Mouse (Mus musculus) liver, postnatal 0 days (tissue): ENCODE measurements at regions not wholly inside any gene's neighbourhood (a gene's known extent, or its start where the extent isn't known, plus 50 kb on each side); places are given as distances from the start of the nearest gene placed in this dataset.
A peak's percentile ranks its signal among the peaks of the same experiment; 100 is the strongest.

ENCODE experiments used
- ATAC-seq: fragments of 200-750 bp; cut with Nextera tagmentation; 2 replicates; pipeline ENCODE4 v1.8.0; 2017; ENCODE audit warnings: mild to moderate bottlenecking, moderate library complexity
- DNase-seq: peaks from one replicate; pipeline ENCODE4 v3.0.0-alpha.2; 2016
- H3K27ac ChIP-seq: fragments of 300-500 bp; sonication (generic); 2 replicates; pipeline ENCODE4 v1.5.1; 2014; ENCODE audit warnings: antibody characterized with exemption, moderate library complexity, mild to moderate bottlenecking, low read depth
- H3K27me3 ChIP-seq: fragments of 300-500 bp; sonication (generic); 2 replicates; pipeline ENCODE4 v1.6.1; 2014; ENCODE audit warnings: low read length, control low read depth, mixed read lengths; ENCODE audit not compliant: insufficient read depth
- H3K36me3 ChIP-seq: fragments of 300-500 bp; sonication (generic); replicated peaks from 2 replicates; pipeline ENCODE4 v1.6.1; 2014; ENCODE audit warnings: mild to moderate bottlenecking, control low read depth, low read length, moderate library complexity, mixed read lengths; ENCODE audit not compliant: insufficient read depth
- H3K4me1 ChIP-seq: fragments of 300-500 bp; sonication (generic); 2 replicates; pipeline ENCODE4 v1.6.1; 2014; ENCODE audit warnings: antibody characterized with exemption, mild to moderate bottlenecking, control low read depth; ENCODE audit not compliant: insufficient read depth
- H3K4me2 ChIP-seq: fragments of 300-500 bp; sonication (generic); 2 replicates; pipeline ENCODE4 v1.6.1; 2014; ENCODE audit warnings: low read depth, mild to moderate bottlenecking, low read length, moderate library complexity, mixed read lengths
- H3K4me3 ChIP-seq: fragments of 300-500 bp; sonication (generic); 2 replicates; pipeline ENCODE4 v1.5.1; 2014; ENCODE audit warnings: low read depth, low read length
- H3K9ac ChIP-seq: fragments of 300-500 bp; sonication (generic); replicated peaks from 2 replicates; pipeline ENCODE4 v1.6.1; 2014; ENCODE audit warnings: mild to moderate bottlenecking, moderate library complexity
- H3K9me3 ChIP-seq: fragments of 300-500 bp; sonication (generic); 2 replicates; pipeline ENCODE4 v1.6.1; 2016; ENCODE audit warnings: mild to moderate bottlenecking, control low read depth, low read length, mixed read lengths
- CTCF ChIP-seq: sonication (generic); IDR thresholded peaks from 2 replicates; pipeline ENCODE4 v1.5.1; 2016; ENCODE audit warnings: antibody characterized with exemption, low read depth
- EP300 ChIP-seq: IDR thresholded peaks from 2 replicates; pipeline ENCODE4 v1.6.1; 2016; ENCODE audit warnings: antibody characterized with exemption, low read depth, mild to moderate bottlenecking
- WGBS: fragments of 180-500 bp; shearing (Covaris S2); extraction: QIAGEN DNeasy Blood & Tissue Kit; methylation state at CpG from one replicate; pipeline ENCODE4 v1.1.7; 2014; ENCODE audit not compliant: insufficient replicate concordance; 5-methylcytosine and 5-hydroxymethylcytosine counted together

DNA sequence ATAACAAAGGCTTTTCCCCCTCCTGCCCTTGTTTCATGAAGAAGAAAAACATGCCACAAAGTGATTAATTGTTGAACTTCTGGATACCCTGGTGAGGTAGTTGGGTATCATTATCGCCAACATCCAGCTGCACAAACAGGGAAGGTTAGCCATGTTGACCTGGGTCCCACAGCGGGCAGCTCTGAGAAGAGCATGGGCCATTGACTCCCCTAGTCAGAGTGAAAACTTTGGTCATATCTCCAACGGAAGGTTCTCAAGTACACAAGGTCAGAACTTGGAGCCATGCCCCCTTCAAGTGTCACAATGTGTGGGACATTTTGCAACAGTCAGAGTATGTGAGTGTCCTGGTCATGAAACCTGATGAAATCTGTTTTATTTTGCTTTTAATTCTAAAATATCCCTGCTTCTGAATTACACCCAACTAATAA is 159.9 kb downstream of the Spata18 start:
- Histone ChIP-seq H3K4me3 (no peak overlapping the region), H3K27me3 (no peaks in the 10 kb centered on the region), H3K27ac (no peak overlapping the region), H3K9me3 (no peaks in the 10 kb centered on the region), H3K36me3 (no peaks in the 10 kb centered on the region), H3K9ac (no peak overlapping the region), H3K4me1 (no peaks in the 10 kb centered on the region), H3K4me2 (no peak overlapping the region)
- no peak for DNase-seq
- no peak for ATAC-seq
- TF ChIP-seq EP300: no peak
- TF ChIP-seq CTCF: no peak
- 63% methylated on average over 3 of the region's 3 CpGs for WGBS

DNA sequence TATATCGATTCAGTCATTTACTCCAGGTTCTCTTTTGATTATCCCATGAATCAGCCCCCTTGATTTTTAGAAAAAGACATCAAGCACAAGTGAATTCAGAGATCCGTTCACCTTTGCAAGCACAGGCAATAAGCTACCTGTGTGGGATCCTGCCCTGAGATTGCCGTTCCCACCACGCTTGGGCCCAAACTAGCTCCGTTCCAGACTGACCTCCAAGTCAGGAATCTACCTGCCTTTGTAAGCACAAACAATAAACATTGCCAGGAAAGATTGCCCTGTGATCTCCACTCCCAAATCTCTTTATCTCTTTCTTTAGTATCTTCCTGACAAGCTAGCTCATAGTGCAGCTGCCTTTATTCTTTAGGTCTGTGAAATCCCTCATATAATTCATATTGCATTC is 164.6 kb downstream of the Spata18 start:
- Histone ChIP-seq H3K27me3 (no peaks in the 10 kb centered on the region), H3K4me3 (no peak overlapping the region), H3K9me3 (no peaks in the 10 kb centered on the region), H3K9ac (no peak overlapping the region), H3K4me1 (no peaks in the 10 kb centered on the region), H3K4me2 (no peak overlapping the region), H3K27ac (no peak overlapping the region), H3K36me3 (no peaks in the 10 kb centered on the region)
- ATAC-seq (no peak), DNase-seq (no peak)
- TF ChIP-seq EP300 (no peak), CTCF (no peak)
- 78% methylated on average over 5 of the region's 5 CpGs for WGBS

DNA sequence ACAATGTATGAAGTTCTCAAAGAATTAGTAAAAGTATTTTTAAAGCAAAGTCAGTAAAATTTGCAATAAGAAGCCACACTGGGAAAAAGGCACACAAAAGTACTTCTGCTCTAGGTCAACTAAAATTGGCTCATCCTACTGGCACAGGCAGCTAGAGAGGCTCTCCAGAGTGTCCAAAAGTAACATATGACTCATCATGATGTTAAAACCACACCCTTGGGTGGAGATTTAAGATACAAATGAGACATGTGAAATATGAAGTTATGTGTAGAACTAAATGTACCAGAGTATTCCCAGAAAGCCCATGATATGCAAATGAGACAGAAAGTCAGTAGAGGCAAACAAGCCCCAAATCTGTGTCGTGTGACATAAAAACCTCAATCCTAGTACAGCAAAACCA is 166.0 kb downstream of the Spata18 start:
- Histone ChIP-seq H3K36me3 (no peaks in the 10 kb centered on the region), H3K9me3 (no peaks in the 10 kb centered on the region), H3K4me3 (no peak overlapping the region), H3K27me3 (no peaks in the 10 kb centered on the region), H3K27ac (no peak overlapping the region), H3K4me1 (no peaks in the 10 kb centered on the region), H3K4me2 (no peak overlapping the region), H3K9ac (no peak overlapping the region)
- WGBS: 76% methylated on average over 1 of the region's 1 CpGs
- TF ChIP-seq EP300 (peak; percentile 54), CTCF (no peak)
- ATAC-seq (no peak), DNase-seq (no peak)

DNA sequence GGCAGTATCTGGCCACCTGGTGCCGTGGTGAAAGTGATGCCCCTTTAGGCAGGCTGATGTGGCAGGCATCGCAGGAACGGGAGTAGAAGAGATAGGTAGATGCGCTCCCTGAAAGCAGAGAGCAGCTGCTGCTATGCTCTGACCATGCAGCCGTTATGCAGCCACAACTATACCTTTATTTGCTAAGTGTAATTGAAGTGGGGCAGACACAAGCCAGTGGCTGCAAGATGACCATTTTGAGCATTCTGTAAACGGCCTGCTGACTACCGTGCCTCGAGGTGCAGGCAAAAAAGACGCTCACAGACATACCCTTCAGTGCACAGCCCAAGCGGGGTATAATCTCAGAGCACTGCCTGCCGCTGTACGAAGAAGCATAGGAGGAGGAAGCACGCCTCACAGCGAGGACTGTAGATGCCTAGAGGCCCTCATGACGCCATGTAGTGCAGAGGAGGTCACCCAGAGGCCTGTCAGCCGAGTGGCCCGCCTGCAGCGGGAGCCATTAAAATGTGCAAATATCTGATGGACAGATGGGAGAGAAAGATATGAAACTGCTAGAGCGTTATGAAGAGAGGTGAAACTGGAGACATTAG is 170.9 kb downstream of the Spata18 start:
- Histone ChIP-seq H3K27ac (no peak overlapping the region), H3K4me2 (no peak overlapping the region), H3K4me3 (no peak overlapping the region), H3K9me3 (no peaks in the 10 kb centered on the region), H3K4me1 (no peaks in the 10 kb centered on the region), H3K36me3 (no peaks in the 10 kb centered on the region), H3K27me3 (no peaks in the 10 kb centered on the region), H3K9ac (no peak overlapping the region)
- ATAC-seq: no peak
- 73% methylated on average over 19 of the region's 19 CpGs for WGBS
- TF ChIP-seq EP300: no peak
- TF ChIP-seq CTCF: no peak
- DNase-seq: no peak

DNA sequence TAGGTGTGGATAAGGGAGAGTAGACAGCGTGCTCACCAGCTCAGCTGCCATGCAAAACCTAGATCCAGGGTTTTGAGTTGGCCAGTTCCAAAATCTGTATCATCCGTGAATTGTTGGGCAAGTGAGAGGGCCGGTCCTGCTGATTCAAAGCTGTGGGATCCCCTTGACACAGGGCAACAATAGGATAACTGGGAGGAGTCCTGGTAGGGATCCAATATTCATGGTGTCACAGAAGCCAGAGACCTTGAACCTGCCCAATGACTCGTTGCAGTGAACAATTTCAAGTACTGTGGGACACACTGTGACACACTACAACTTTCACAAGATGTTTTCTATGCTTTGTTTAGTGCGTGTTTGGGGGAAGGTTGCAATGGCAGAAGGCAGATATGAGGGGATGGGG is 172.2 kb downstream of the Spata18 start:
- no peak overlapping the region for H3K9ac ChIP-seq
- WGBS: 71% methylated on average over 5 of the region's 5 CpGs
- DNase-seq (no peak), ATAC-seq (peak; percentile 36; the same call in 1 of the 2 replicates)
- H3K27ac ChIP-seq: no peak overlapping the region
- no peaks in the 10 kb centered on the region for H3K4me1 ChIP-seq
- no peaks in the 10 kb centered on the region for H3K9me3 ChIP-seq
- no peak overlapping the region for H3K4me3 ChIP-seq
- TF ChIP-seq EP300 (no peak), CTCF (no peak)
- H3K36me3 ChIP-seq: no peaks in the 10 kb centered on the region
- H3K4me2 ChIP-seq: no peak overlapping the region
- H3K27me3 ChIP-seq: no peaks in the 10 kb centered on the region

DNA sequence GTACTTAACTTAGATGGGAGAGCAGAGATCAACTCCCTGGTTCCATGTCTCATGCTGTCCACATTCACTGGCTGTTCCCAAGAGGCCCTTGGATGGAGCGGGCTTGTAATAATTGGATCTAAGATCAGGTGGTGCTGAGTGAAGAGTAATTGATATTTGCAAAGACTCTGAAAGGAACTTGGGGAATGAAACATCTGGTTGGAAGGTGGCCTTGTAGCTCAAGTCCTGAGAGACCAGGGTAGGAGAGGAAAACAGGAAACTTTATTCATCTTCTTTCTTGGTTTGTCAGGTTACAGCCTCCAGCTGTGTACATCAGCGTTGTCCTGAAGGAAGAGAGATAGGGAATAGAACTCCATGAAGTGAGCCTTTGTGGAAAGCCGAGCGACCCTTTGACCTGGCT is 175.8 kb downstream of the Spata18 start:
- Histone ChIP-seq H3K4me2 (no peak overlapping the region), H3K9me3 (no peaks in the 10 kb centered on the region), H3K27me3 (no peaks in the 10 kb centered on the region), H3K27ac (no peak overlapping the region), H3K36me3 (no peaks in the 10 kb centered on the region), H3K9ac (no peak overlapping the region), H3K4me3 (no peak overlapping the region), H3K4me1 (no peaks in the 10 kb centered on the region)
- DNase-seq: no peak
- TF ChIP-seq CTCF (no peak), EP300 (no peak)
- ATAC-seq: no peak
- WGBS: 71% methylated on average over 4 of the region's 4 CpGs

DNA sequence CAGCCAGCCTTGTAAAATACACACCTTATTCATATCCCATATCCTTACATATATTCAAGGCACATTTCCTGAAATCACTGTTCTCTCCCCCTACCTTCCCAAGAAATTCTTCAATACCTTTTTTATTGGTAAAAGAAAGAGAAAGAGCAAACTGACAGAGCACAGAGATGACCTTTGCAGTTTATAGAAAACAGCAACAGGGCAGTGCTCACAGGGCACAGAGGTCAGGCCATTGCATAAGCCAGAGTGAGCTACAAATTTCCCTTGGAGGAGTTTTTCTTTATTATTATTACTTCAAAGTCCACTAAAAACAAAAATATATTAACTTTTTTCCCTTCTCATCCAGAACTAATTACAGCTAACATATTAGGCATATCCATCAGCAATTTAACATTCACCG is 182.5 kb downstream of the Spata18 start:
- 82% methylated on average over 1 of the region's 1 CpGs for WGBS
- TF ChIP-seq EP300: no peak
- no peak for TF ChIP-seq CTCF
- no peaks in the 10 kb centered on the region for H3K9me3 ChIP-seq

More for the DNA sequence above, 182.5 kb downstream of the Spata18 start:
- Histone ChIP-seq H3K4me2 (no peak overlapping the region), H3K4me1 (no peaks in the 10 kb centered on the region), H3K27ac (no peak overlapping the region), H3K36me3 (no peaks in the 10 kb centered on the region), H3K4me3 (no peak overlapping the region), H3K9ac (no peak overlapping the region), H3K27me3 (no peaks in the 10 kb centered on the region)
- no peak for ATAC-seq
- DNase-seq: no peak
